Mouse (Mus musculus) monocyte, adult 2 months (primary cell): ENCODE data around the gene St3gal4.

Experiments
- DNase-seq, 2 experiments: peaks; one replicate each; pipeline ENCODE4 v3.0.0; 2022; ENCODE audit warnings: low spot score in 2 of 2, low read depth in 1 of 2

St3gal4 gene

GRCm38 (mm10) chr9:35016762-35017161 is 102.3 kb downstream of the St3gal4 start:
- DNase-seq: no peak

- DNase-seq: no peak
Measured at GRCm38 (mm10) chr9:35007697-35008341, 111.2 kb downstream of the St3gal4 start.

GRCm38 (mm10) chr9:35004113-35004512 is 115.0 kb downstream of the St3gal4 start:
- DNase-seq: no peak

- DNase-seq: no peak
Measured at GRCm38 (mm10) chr9:34997880-34998865, 120.9 kb downstream of the St3gal4 start.
